Mouse (Mus musculus) left cerebral cortex, postnatal 36 days (tissue): ENCODE measurements around the gene Fam98a. TPM values are rescaled to one million over a fixed set of nuclear protein-coding genes. Genes with fewer than 3 reads are reported as not detected.

ENCODE experiments used
- DNase-seq, 2 experiments: peaks; one replicate each; pipeline ENCODE4 v3.0.0; 2021 to 2022; ENCODE audit warnings: low spot score in 2 of 2, mixed read lengths in 1 of 2
- intact Hi-C: fragments of 180-260 bp; cut with DNase I; formaldehyde crosslinking; loops from one replicate; pipeline ENCODE4 v1.15.1; 2025
- total RNA-seq, 2 experiments: library from RNA; stranded (reverse); gene quantifications; 2 replicates each; pipeline ENCODE4 v1.2.3; 2021

The Fam98a gene
- 10 to 100 TPM; 41.8 to 42.2 TPM for total RNA-seq

- DNase-seq = peak; percentile 97 to 98
Measured at GRCm38 (mm10) chr17:75551512-75552400, at the start of gene Fam98a. Fam98a (minus strand) TSS chr17:75551946.

GRCm38 (mm10) chr17:75598652-75599051 is 46.9 kb upstream of the Fam98a start:
- no peak for DNase-seq
- intact Hi-C loops = no loop called here

More at GRCm38 (mm10) chr17:75551512-75552400, at the start of gene Fam98a:
- intact Hi-C loops = no loop called here

GRCm38 (mm10) chr17:75582738-75583137 is 31.0 kb upstream of the Fam98a start:
- intact Hi-C loops = no loop called here
- DNase-seq = no peak

GRCm38 (mm10) chr17:75575608-75576007 is 23.9 kb upstream of the Fam98a start:
- DNase-seq = no peak
- intact Hi-C loops = no loop called here

GRCm38 (mm10) chr17:75558041-75558440 is 6.3 kb upstream of the Fam98a start:
- intact Hi-C loops = no loop called here
- no peak for DNase-seq

GRCm38 (mm10) chr17:75557031-75557430 is 5.3 kb upstream of the Fam98a start:
- DNase-seq = no peak
- intact Hi-C loops = no loop called here

- intact Hi-C loops = no loop called here
- peak in 1 of 2 experiments; percentile 11 for DNase-seq
Measured at GRCm38 (mm10) chr17:75550771-75551413, 854 bp downstream of the Fam98a start.

- intact Hi-C loops = loop anchor here (5.0 kb wide), 1 partner anchor 872 kb away; no protein-coding TSS in a partner anchor
- DNase-seq = no peak
Measured at GRCm38 (mm10) chr17:75544262-75544661, 7.5 kb downstream of the Fam98a start.

- intact Hi-C loops = loop anchor here (5.0 kb wide), 1 partner anchor 871 kb away; no protein-coding TSS in a partner anchor
- DNase-seq = no peak
Measured at GRCm38 (mm10) chr17:75543434-75543833, 8.3 kb downstream of the Fam98a start.

- intact Hi-C loops = loop anchor here (5.0 to 10.0 kb wide), 5 partner anchors 135 to 868 kb away; partner anchors contain the start of gene Ltbp1
- no peak for DNase-seq
Measured at GRCm38 (mm10) chr17:75539841-75540240, 11.9 kb downstream of the Fam98a start.

GRCm38 (mm10) chr17:75539130-75539529 is 12.6 kb downstream of the Fam98a start:
- DNase-seq = no peak
- intact Hi-C loops = loop anchor here (5.0 to 10.0 kb wide), 4 partner anchors 134 to 727 kb away; partner anchors contain the start of gene Ltbp1

- intact Hi-C loops = loop anchor here (5.0 to 10.0 kb wide), 4 partner anchors 134 to 726 kb away; partner anchors contain the start of gene Ltbp1
- DNase-seq = no peak
Measured at GRCm38 (mm10) chr17:75538431-75538830, 13.3 kb downstream of the Fam98a start.

- DNase-seq = no peak
- intact Hi-C loops = loop anchor here (5.0 to 10.0 kb wide), 4 partner anchors 132 to 725 kb away; partner anchors contain the start of gene Ltbp1
Measured at GRCm38 (mm10) chr17:75537050-75537445, 14.7 kb downstream of the Fam98a start.

- no peak for DNase-seq
- intact Hi-C loops = loop anchor here (5.0 to 10.0 kb wide), 4 partner anchors 132 to 724 kb away; partner anchors contain the start of gene Ltbp1
Measured at GRCm38 (mm10) chr17:75536396-75537049, 15.2 kb downstream of the Fam98a start.

GRCm38 (mm10) chr17:75535612-75536011 is 16.1 kb downstream of the Fam98a start:
- intact Hi-C loops = loop anchor here (5.0 to 10.0 kb wide), 4 partner anchors 131 to 723 kb away; partner anchors contain the start of gene Ltbp1
- DNase-seq = no peak

GRCm38 (mm10) chr17:75534314-75535020 is 17.3 kb downstream of the Fam98a start:
- intact Hi-C loops = loop anchor here (5.0 to 10.0 kb wide), 4 partner anchors 130 to 722 kb away; partner anchors contain the start of gene Ltbp1
- DNase-seq = no peak

GRCm38 (mm10) chr17:75532469-75532986 is 19.2 kb downstream of the Fam98a start:
- intact Hi-C loops = loop anchor here (10.0 kb wide), 2 partner anchors 128 to 528 kb away; partner anchors contain the start of gene Ltbp1

GRCm38 (mm10) chr17:75529222-75529935 is 22.4 kb downstream of the Fam98a start:
- intact Hi-C loops = no loop called here
- DNase-seq = no peak

More at GRCm38 (mm10) chr17:75532469-75532986, 19.2 kb downstream of the Fam98a start:
- DNase-seq = no peak
